Mouse (Mus musculus) olfactory bulb, adult 2 months (tissue): ENCODE measurements around the gene Dcdc2a. TPM values are rescaled to one million over a fixed set of nuclear protein-coding genes. Genes with fewer than 3 reads are reported as not detected.

Experiments used
- H3K27ac ChIP-seq: fragments of 200-500 bp; 2 replicates; pipeline ENCODE4 v1.5.1; 2012; ENCODE audit warnings: low read depth, low read length; ENCODE audit not compliant: insufficient read depth
- H3K4me1 ChIP-seq: fragments of 200-500 bp; 2 replicates; pipeline ENCODE4 v1.6.1; 2012; ENCODE audit warnings: low read length; ENCODE audit not compliant: control insufficient read depth, insufficient read depth
- H3K4me3 ChIP-seq: fragments of 200-500 bp; 2 replicates; pipeline ENCODE4 v1.5.1; 2012; ENCODE audit warnings: mild to moderate bottlenecking, low read depth, low read length, moderate library complexity; ENCODE audit not compliant: insufficient read depth
- CTCF ChIP-seq: fragments of 200-500 bp; IDR thresholded peaks from 2 replicates; pipeline ENCODE4 v1.5.1; 2012; ENCODE audit warnings: low read depth, mild to moderate bottlenecking, low read length, moderate library complexity; ENCODE audit not compliant: insufficient read depth
- POLR2A ChIP-seq: fragments of 200-500 bp; IDR thresholded peaks from 2 replicates; pipeline ENCODE4 v1.6.1; 2012; ENCODE audit warnings: mild to moderate bottlenecking, low read depth, low read length, moderate library complexity; ENCODE audit not compliant: insufficient read depth
- WGBS: fragments of 180-500 bp; shearing (Covaris S2); methylation state at CpG from one replicate; pipeline ENCODE4 v1.1.7; 2018; 5-methylcytosine and 5-hydroxymethylcytosine counted together
- polyA plus RNA-seq: library from polyadenylated mRNA; stranded (reverse); fragments of >200 nt; gene quantifications from 2 replicates; pipeline ENCODE4 v1.2.4, GENCODE M21; 2012; ENCODE audit warnings: low replicate concordance; ENCODE audit not compliant: missing spikeins, insufficient read depth, insufficient read length

The Dcdc2a gene
- not detected in 2 replicates for polyA plus RNA-seq

- WGBS = 4% methylated on average over 63 of the region's 63 CpGs
Measured at GRCm38 (mm10) chr13:25055873-25056667, at the start of gene Dcdc2a. TSS of gene Dcdc2a (plus strand) at chr13:25056004.

GRCm38 (mm10) chr13:25007115-25007514, 48.7 kb upstream of the Dcdc2a start:
- TF ChIP-seq CTCF = no peak
- TF ChIP-seq POLR2A = no peak
- Histone ChIP-seq H3K4me1 (no peaks in the 10 kb centered on the region), H3K27ac (no peak overlapping the region), H3K4me3 (no peak overlapping the region)
- 51% methylated on average over 7 of the region's 8 CpGs for WGBS

More at GRCm38 (mm10) chr13:25055873-25056667, at the start of gene Dcdc2a:
- Histone ChIP-seq H3K27ac (no peak within 1 kb of the TSS), H3K4me1 (peaks cover 8% of the 10 kb centered on the region), H3K4me3 (peak within 1 kb of the TSS; percentile 56)
- no peak for TF ChIP-seq CTCF

- Histone ChIP-seq H3K4me1 (peaks cover 3% of the 10 kb centered on the region), H3K4me3 (no peak overlapping the region), H3K27ac (no peak overlapping the region)
- no peak for TF ChIP-seq CTCF
- no peak for TF ChIP-seq POLR2A
- 88% methylated on average over 9 of the region's 9 CpGs for WGBS
Measured at GRCm38 (mm10) chr13:25018316-25018715, 37.5 kb upstream of the Dcdc2a start.

GRCm38 (mm10) chr13:25019793-25020539, 35.8 kb upstream of the Dcdc2a start, which contains the start of gene Mrs2:
TSS of gene Mrs2 (minus strand) at chr13:25020379.
- Histone ChIP-seq H3K4me1 (peaks cover 3% of the 10 kb centered on the region), H3K27ac (peak within 1 kb of the TSS; percentile 49), H3K4me3 (peak within 1 kb of the TSS; percentile 93)
- TF ChIP-seq POLR2A (peak; percentile 82), CTCF (0 out of 2 replicates have a peak, but pooled peaks have one; percentile 11)
- WGBS = under 1% methylated on average over 84 of the region's 84 CpGs

GRCm38 (mm10) chr13:25020540-25020892, 35.3 kb upstream of the Dcdc2a start:
- H3K4me1 ChIP-seq = peaks cover 3% of the 10 kb centered on the region
- 38% methylated on average over 4 of the region's 4 CpGs for WGBS
- H3K27ac ChIP-seq = peak overlapping the region; percentile 36; the same call in 1 of the 2 replicates
- peak overlapping the region; percentile 93 for H3K4me3 ChIP-seq
- TF ChIP-seq POLR2A (no peak), CTCF (no peak)

- TF ChIP-seq CTCF (no peak), POLR2A (no peak)
- peaks cover 3% of the 10 kb centered on the region for H3K4me1 ChIP-seq
Measured at GRCm38 (mm10) chr13:25022386-25022785, 33.4 kb upstream of the Dcdc2a start.

GRCm38 (mm10) chr13:25023129-25023528, 32.7 kb upstream of the Dcdc2a start:
- Histone ChIP-seq H3K27ac (no peak overlapping the region), H3K4me3 (no peak overlapping the region), H3K4me1 (peaks cover 3% of the 10 kb centered on the region)
- WGBS = 78% methylated on average over 3 of the region's 3 CpGs
- TF ChIP-seq CTCF = no peak
- no peak for TF ChIP-seq POLR2A

More at GRCm38 (mm10) chr13:25022386-25022785, 33.4 kb upstream of the Dcdc2a start:
- H3K27ac ChIP-seq = no peak overlapping the region
- WGBS = 72% methylated on average over 4 of the region's 4 CpGs
- no peak overlapping the region for H3K4me3 ChIP-seq

- TF ChIP-seq CTCF (no peak), POLR2A (no peak)
- Histone ChIP-seq H3K4me1 (no peaks in the 10 kb centered on the region), H3K4me3 (no peak overlapping the region), H3K27ac (no peak overlapping the region)
- 34% methylated on average over 2 of the region's 2 CpGs for WGBS
Measured at GRCm38 (mm10) chr13:25024655-25025054, 31.1 kb upstream of the Dcdc2a start.
